In the genomic region with DNA sequence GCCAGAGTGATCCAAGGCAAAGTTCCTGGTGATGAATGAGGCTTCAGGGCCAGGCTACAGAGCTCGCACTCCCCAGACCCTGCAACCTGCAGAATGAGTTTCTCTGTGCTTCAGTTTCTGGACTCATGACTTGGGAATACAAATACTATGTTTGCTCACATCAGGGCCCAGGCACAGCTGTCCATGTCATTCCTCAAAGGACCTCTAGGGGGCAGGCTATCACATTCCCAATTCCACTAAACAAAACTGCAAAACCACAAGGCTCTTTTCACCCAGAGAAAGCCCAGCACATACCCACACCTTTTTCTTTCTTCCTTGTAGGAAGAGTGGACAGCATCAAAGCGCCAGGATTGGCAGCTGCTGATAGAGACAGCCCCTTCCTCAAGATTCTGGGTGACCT, we compare ENCODE assay signal across 8 mouse cellular contexts.
DNase-seq lines count a peak whose midpoint lies in the region; ATAC-seq and TF ChIP-seq lines count a peak whose summit lies in the region.

No protein-coding gene starts in this region.

- WGBS in hindbrain, embryonic 13.5 days, result 41% methylated on average over 2 of the region's 2 CpGs

- H3K27ac ChIP-seq in hindbrain, embryonic 13.5 days, result 0 out of 2 replicates have a peak overlapping the region, but pooled peaks have one; percentile 14

- no peak for ATAC-seq in Patski
- ATAC-seq in hindbrain, embryonic 13.5 days (ENCODE audit: low FRiP score), result no peak

- in situ Hi-C loops in Patski (cut with MboI; ENCODE audit: low pct_unique_long_range_greater_than_20kb), result no loop called here

- H3K4me1 ChIP-seq in hindbrain, embryonic 13.5 days (replicated peaks), result 0 out of 2 replicates have a peak, but pooled peaks cover 8% of the 10 kb centered on the region

- no peak overlapping the region for H3K9ac ChIP-seq in hindbrain, embryonic 13.5 days

- CTCF ChIA-PET in Patski (lab: Charles Lee), result no interaction called here

- POLR2A ChIA-PET in Patski (lab: Charles Lee), result no interaction called here

- intact Hi-C loops in left cerebral cortex, postnatal 36 days (cut with DNase I), result loop anchor here (5.0 kb wide), 1 partner anchor 489 kb away; no protein-coding TSS in a partner anchor

- H3K9me3 ChIP-seq in hindbrain, embryonic 13.5 days, result 0 out of 2 replicates have a peak, but pooled peaks cover 3% of the 10 kb centered on the region

- no peaks in the 10 kb centered on the region for H3K27me3 ChIP-seq in Patski
- H3K27me3 ChIP-seq in hindbrain, embryonic 13.5 days, result no peaks in the 10 kb centered on the region

- no peak overlapping the region for H3K4me3 ChIP-seq in hindbrain, embryonic 13.5 days

- peak; percentile 50 for TF ChIP-seq CTCF in Patski (IDR thresholded peaks at IDR 0.05)

- peak; percentile 46 for DNase-seq in kidney, adult 18-20 months
- DNase-seq in kidney, adult 11 months, result no peak
- DNase-seq in Patski (ENCODE audit: low read depth, low spot score), result no peak
- DNase-seq in cerebellum, postnatal 10 days, result peak; percentile 60 to 70
- DNase-seq in left cerebral cortex, postnatal 36 days (ENCODE audit: low spot score in 2 of 2), result peak; percentile 41 to 44
- peak; percentile 48 for DNase-seq in right cerebral cortex, postnatal 4 days
- DNase-seq in thymus, postnatal 36 days, result no peak

- no peaks in the 10 kb centered on the region; the same call in 1 of the 2 replicates for H3K36me3 ChIP-seq in hindbrain, embryonic 13.5 days

- H3K4me2 ChIP-seq in hindbrain, embryonic 13.5 days, result no peak overlapping the region

Comparison
In these comparisons a context has a peak if more than half of its experiments do, and no peak if none do; other contexts are left out.
1. DNase-seq: peak in kidney, adult 18-20 months (single experiment), cerebellum, postnatal 10 days (2 of 2), left cerebral cortex, postnatal 36 days (2 of 2) and right cerebral cortex, postnatal 4 days (single experiment); none in kidney, adult 11 months (single experiment), Patski (single experiment) and thymus, postnatal 36 days (0 of 2).